Mouse (Mus musculus) G1E (cell line): ENCODE measurements around the gene AC140267.1.

Experiments
- CTCF ChIP-seq: IDR thresholded peaks from 2 replicates; pipeline ENCODE4 v1.5.1; 2012; ENCODE audit warnings: low read depth, low read length, inconsistent platforms, mixed read lengths
- TAL1 ChIP-seq: conservative IDR thresholded peaks from 2 replicates; pipeline ENCODE4 v1.6.1; 2012; ENCODE audit warnings: low read depth, low read length, inconsistent platforms, mixed read lengths

DNA sequence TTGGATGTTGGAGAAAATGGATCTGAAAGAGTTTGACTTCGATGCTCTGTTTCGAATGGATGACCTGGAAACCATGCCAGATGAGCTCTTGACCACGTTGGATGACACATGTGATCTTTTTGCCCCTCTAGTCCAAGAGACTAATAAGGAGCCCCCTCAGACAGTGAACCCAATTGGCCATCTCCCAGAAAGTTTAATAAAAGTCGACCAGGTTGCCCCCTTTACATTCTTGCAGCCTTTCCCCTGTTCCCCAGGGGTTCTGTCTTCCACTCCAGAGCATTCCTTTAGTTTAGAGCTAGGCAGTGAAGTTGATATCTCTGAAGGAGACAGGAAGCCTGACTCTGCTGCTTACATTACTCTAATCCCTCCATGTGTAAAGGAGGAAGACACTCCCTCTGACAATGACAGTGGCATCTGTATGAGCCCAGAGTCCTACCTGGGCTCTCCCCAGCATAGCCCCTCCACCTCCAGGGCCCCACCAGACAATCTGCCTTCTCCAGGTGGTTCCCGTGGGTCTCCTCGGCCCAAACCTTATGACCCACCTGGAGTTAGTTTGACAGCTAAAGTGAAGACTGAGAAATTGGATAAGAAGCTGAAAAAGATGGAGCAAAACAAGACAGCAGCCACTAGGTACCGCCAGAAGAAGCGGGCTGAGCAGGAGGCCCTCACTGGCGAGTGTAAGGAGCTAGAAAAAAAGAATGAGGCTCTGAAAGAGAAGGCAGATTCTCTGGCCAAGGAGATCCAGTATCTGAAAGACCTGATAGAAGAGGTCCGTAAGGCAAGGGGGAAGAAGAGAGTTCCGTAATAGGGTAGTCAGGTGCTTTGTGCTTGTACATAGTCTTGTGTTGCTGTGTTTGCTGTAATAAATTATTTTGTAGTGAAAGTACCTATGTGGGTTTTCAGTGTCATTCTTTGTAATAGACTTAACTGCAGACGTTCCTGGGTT lies 21.3 kb downstream of the AC140267.1 start:
- TF ChIP-seq CTCF: no peak
- TF ChIP-seq TAL1: no peak
